Mouse (Mus musculus) liver, embryonic 15.5 days (tissue): ENCODE data around the gene Me1. TPM values are rescaled to one million over a fixed set of nuclear protein-coding genes. Genes with fewer than 3 reads are reported as not detected.

Experiments
- ATAC-seq: fragments of 200-750 bp; cut with Nextera tagmentation; 2 replicates; pipeline ENCODE4 v1.8.0; 2017; ENCODE audit warnings: moderate number of reproducible peaks, mild to moderate bottlenecking, moderate library complexity; ENCODE audit not compliant: insufficient read depth
- H3K27ac ChIP-seq: fragments of 300-500 bp; sonication (generic); replicated peaks from 2 replicates; pipeline ENCODE4 v1.5.1; 2015; ENCODE audit warnings: mild to moderate bottlenecking, inconsistent platforms
- H3K27me3 ChIP-seq: fragments of 300-500 bp; sonication (generic); 2 replicates; pipeline ENCODE4 v1.6.1; 2015; ENCODE audit warnings: mild to moderate bottlenecking, inconsistent platforms
- H3K36me3 ChIP-seq: fragments of 300-500 bp; sonication (generic); replicated peaks from 2 replicates; pipeline ENCODE4 v1.6.1; 2015; ENCODE audit warnings: moderate library complexity, mild to moderate bottlenecking, inconsistent platforms
- H3K4me1 ChIP-seq: fragments of 300-500 bp; sonication (generic); replicated peaks from 2 replicates; pipeline ENCODE4 v1.6.1; 2015; ENCODE audit warnings: inconsistent platforms
- H3K4me2 ChIP-seq: fragments of 300-500 bp; sonication (generic); 2 replicates; pipeline ENCODE4 v1.6.1; 2015; ENCODE audit warnings: moderate library complexity, mild to moderate bottlenecking, inconsistent platforms
- H3K4me3 ChIP-seq: fragments of 300-500 bp; sonication (generic); replicated peaks from 2 replicates; pipeline ENCODE4 v1.5.1; 2015; ENCODE audit warnings: mild to moderate bottlenecking, inconsistent platforms
- H3K9ac ChIP-seq: fragments of 300-500 bp; sonication (generic); 2 replicates; pipeline ENCODE4 v1.6.1; 2015; ENCODE audit warnings: moderate library complexity, mild to moderate bottlenecking, inconsistent platforms
- H3K9me3 ChIP-seq: fragments of 300-500 bp; sonication (generic); replicated peaks from 2 replicates; pipeline ENCODE4 v1.6.1; 2016; ENCODE audit warnings: inconsistent platforms
- WGBS: fragments of 180-500 bp; shearing (Covaris S2); methylation state at CpG from one replicate; pipeline ENCODE4 v1.1.7; 2015; ENCODE audit warnings: mixed read lengths; ENCODE audit not compliant: insufficient replicate concordance; 5-methylcytosine and 5-hydroxymethylcytosine counted together
- polyA plus RNA-seq: library from polyadenylated mRNA; unstranded; fragments of >200 nt; fragmentation: Nextera tagmentation; extraction: Ambion mirVana; gene quantifications from 2 replicates; pipeline ENCODE4 v1.2.1, GENCODE M21; 2015

Me1 gene
- 4.5 and 4.7 TPM in 2 replicates for polyA plus RNA-seq

DNA sequence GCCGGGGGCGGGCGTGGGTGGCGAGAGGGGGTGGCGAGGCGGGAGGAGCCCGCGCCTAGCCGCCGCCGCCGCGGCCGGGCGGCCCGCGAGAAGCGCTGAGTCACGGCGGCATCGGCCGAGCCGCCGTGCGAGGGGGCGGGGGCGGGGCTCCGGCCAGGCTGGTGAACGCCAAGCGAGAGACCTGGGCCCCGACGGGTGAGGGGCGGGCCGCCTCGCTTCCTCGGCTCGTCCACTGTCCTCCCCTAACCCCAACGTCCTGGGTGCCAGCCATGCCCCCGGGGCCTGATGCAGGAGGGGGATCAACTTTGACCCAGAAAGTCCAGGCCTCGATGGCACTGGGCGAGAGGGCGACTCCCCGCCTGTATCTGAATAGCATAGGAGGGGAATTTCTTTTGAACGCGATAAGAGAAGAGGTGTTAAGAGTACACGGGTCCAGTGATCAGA is at the start of gene Me1:
Gene Me1 (minus strand): TSS at position 136 of the 444 bp plus-strand sequence.
- 1% methylated on average over 23 of the region's 46 CpGs for WGBS
- peaks cover 9% of the 10 kb centered on the region for H3K4me1 ChIP-seq

GRCm38 (mm10) chr9:86744041-86744440 is 48.3 kb upstream of the Me1 start:
- no peaks in the 10 kb centered on the region for H3K9me3 ChIP-seq
- no peaks in the 10 kb centered on the region for H3K4me1 ChIP-seq
- no peak overlapping the region for H3K4me3 ChIP-seq
- H3K36me3 ChIP-seq = no peaks in the 10 kb centered on the region
- no peak overlapping the region for H3K27ac ChIP-seq
- H3K9ac ChIP-seq = no peak overlapping the region
- ATAC-seq = no peak
- peaks cover 10% of the 10 kb centered on the region; the same call in 1 of the 2 replicates for H3K27me3 ChIP-seq
- WGBS = 27% methylated on average over 5 of the region's 5 CpGs
- H3K4me2 ChIP-seq = no peak overlapping the region

More for the DNA sequence above, at the start of gene Me1:
- H3K4me2 ChIP-seq = peak within 1 kb of the TSS; percentile 85
- peak; percentile 71 for ATAC-seq
- no peak within 1 kb of the TSS for H3K27ac ChIP-seq
- H3K27me3 ChIP-seq = peaks cover 20% of the 10 kb centered on the region
- H3K9ac ChIP-seq = peak within 1 kb of the TSS; percentile 58
- peak within 1 kb of the TSS; percentile 63 for H3K4me3 ChIP-seq
- no peaks in the 10 kb centered on the region for H3K36me3 ChIP-seq
- no peaks in the 10 kb centered on the region for H3K9me3 ChIP-seq

- Histone ChIP-seq H3K27me3 (peaks cover 10% of the 10 kb centered on the region; the same call in 1 of the 2 replicates), H3K9ac (no peak within 1 kb of the TSS), H3K9me3 (no peaks in the 10 kb centered on the region), H3K27ac (no peak within 1 kb of the TSS), H3K36me3 (no peaks in the 10 kb centered on the region), H3K4me2 (no peak within 1 kb of the TSS), H3K4me3 (no peak within 1 kb of the TSS), H3K4me1 (no peaks in the 10 kb centered on the region)
- WGBS = 4% methylated on average over 19 of the region's 19 CpGs
- no peak for ATAC-seq
These were observed 47.5 kb upstream of the Me1 start, which contains the start of gene Prss35 for GRCm38 (mm10) chr9:86742959-86743911. TSS of gene Prss35 (plus strand) at chr9:86743649.

GRCm38 (mm10) chr9:86739971-86740370 is 44.2 kb upstream of the Me1 start:
- no peaks in the 10 kb centered on the region for H3K4me1 ChIP-seq
- no peak overlapping the region for H3K4me3 ChIP-seq
- peaks cover 10% of the 10 kb centered on the region; the same call in 1 of the 2 replicates for H3K27me3 ChIP-seq
- WGBS = 23% methylated on average over 3 of the region's 3 CpGs
- no peak overlapping the region for H3K4me2 ChIP-seq
- no peak overlapping the region for H3K27ac ChIP-seq
- H3K9ac ChIP-seq = no peak overlapping the region
- no peaks in the 10 kb centered on the region for H3K9me3 ChIP-seq
- no peaks in the 10 kb centered on the region for H3K36me3 ChIP-seq
- no peak for ATAC-seq

- Histone ChIP-seq H3K4me3 (no peak overlapping the region), H3K27ac (no peak overlapping the region), H3K4me2 (no peak overlapping the region), H3K9me3 (no peaks in the 10 kb centered on the region), H3K9ac (no peak overlapping the region), H3K4me1 (no peaks in the 10 kb centered on the region), H3K36me3 (no peaks in the 10 kb centered on the region), H3K27me3 (0 out of 2 replicates have a peak, but pooled peaks cover 4% of the 10 kb centered on the region)
- WGBS = 89% methylated on average over 8 of the region's 8 CpGs
- ATAC-seq = no peak
These were observed 43.0 kb upstream of the Me1 start for GRCm38 (mm10) chr9:86738801-86739200.

DNA sequence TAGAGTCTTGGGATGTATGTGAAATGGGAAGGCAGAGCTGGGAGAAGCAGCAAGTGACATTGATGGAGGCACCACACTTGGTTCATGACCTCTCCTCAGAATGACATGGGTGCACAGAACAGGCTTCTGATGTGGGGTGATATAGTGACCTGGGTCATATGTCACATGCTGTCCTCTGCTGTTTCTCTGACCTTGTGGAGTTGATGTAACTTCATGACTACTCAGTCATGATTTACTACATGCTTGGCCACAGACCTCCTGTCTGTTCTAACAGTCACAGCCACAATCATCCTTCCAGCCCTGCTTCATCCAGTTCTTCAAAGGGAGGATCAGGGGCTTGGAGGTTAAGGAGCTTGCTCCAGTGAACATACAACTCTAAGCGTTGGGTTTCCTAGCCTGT is 42.3 kb upstream of the Me1 start:
- no peak overlapping the region for H3K9ac ChIP-seq
- H3K4me2 ChIP-seq = no peak overlapping the region
- H3K9me3 ChIP-seq = no peaks in the 10 kb centered on the region
- H3K36me3 ChIP-seq = no peaks in the 10 kb centered on the region
- no peak overlapping the region for H3K27ac ChIP-seq
- 67% methylated on average over 1 of the region's 1 CpGs for WGBS
- no peaks in the 10 kb centered on the region for H3K4me1 ChIP-seq
- ATAC-seq = no peak
- no peak overlapping the region for H3K4me3 ChIP-seq
- H3K27me3 ChIP-seq = no peaks in the 10 kb centered on the region

- H3K27ac ChIP-seq = no peak overlapping the region
- ATAC-seq = no peak
- WGBS = 77% methylated on average over 4 of the region's 4 CpGs
- no peak overlapping the region for H3K9ac ChIP-seq
- no peaks in the 10 kb centered on the region for H3K4me1 ChIP-seq
- no peak overlapping the region for H3K4me2 ChIP-seq
- H3K27me3 ChIP-seq = no peaks in the 10 kb centered on the region
- no peaks in the 10 kb centered on the region for H3K9me3 ChIP-seq
- H3K4me3 ChIP-seq = no peak overlapping the region
- H3K36me3 ChIP-seq = no peaks in the 10 kb centered on the region
These were observed 41.2 kb upstream of the Me1 start for GRCm38 (mm10) chr9:86736991-86737390.

- Histone ChIP-seq H3K4me1 (no peaks in the 10 kb centered on the region), H3K9ac (no peak overlapping the region), H3K9me3 (no peaks in the 10 kb centered on the region), H3K36me3 (no peaks in the 10 kb centered on the region), H3K4me2 (no peak overlapping the region), H3K4me3 (no peak overlapping the region), H3K27ac (no peak overlapping the region), H3K27me3 (no peaks in the 10 kb centered on the region)
- 57% methylated on average over 9 of the region's 9 CpGs for WGBS
- no peak for ATAC-seq
These were observed 39.0 kb upstream of the Me1 start for GRCm38 (mm10) chr9:86734795-86735194.

GRCm38 (mm10) chr9:86734357-86734756 is 38.6 kb upstream of the Me1 start:
- no peak overlapping the region for H3K4me3 ChIP-seq
- no peak overlapping the region for H3K9ac ChIP-seq
- no peaks in the 10 kb centered on the region for H3K36me3 ChIP-seq
- no peaks in the 10 kb centered on the region for H3K27me3 ChIP-seq
- no peak overlapping the region for H3K4me2 ChIP-seq
- no peak for ATAC-seq
- H3K4me1 ChIP-seq = no peaks in the 10 kb centered on the region
- H3K9me3 ChIP-seq = no peaks in the 10 kb centered on the region
- H3K27ac ChIP-seq = no peak overlapping the region

DNA sequence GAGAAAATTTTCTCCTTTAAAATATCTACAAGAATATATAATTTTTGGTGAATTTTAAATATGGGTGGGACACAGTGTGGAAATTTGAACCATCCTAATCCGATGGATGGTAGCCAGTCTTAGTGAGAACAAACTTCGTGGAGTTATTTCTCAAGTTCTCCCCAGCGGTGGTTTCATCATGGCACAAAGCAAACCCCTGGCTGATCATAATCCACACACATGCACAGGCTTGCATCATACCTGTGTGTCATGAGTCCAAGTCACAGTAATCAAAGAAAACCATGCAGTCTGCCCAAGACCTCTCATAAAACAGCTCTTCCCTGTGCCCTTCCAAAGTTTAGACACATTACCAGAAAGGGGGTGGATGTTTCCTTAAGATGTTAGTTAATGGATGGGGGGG is 34.1 kb upstream of the Me1 start:
- Histone ChIP-seq H3K4me1 (no peaks in the 10 kb centered on the region), H3K27me3 (no peaks in the 10 kb centered on the region), H3K4me2 (no peak overlapping the region), H3K4me3 (no peak overlapping the region), H3K9ac (no peak overlapping the region), H3K9me3 (no peaks in the 10 kb centered on the region), H3K27ac (no peak overlapping the region), H3K36me3 (no peaks in the 10 kb centered on the region)
- WGBS = 56% methylated on average over 3 of the region's 3 CpGs
- no peak for ATAC-seq

DNA sequence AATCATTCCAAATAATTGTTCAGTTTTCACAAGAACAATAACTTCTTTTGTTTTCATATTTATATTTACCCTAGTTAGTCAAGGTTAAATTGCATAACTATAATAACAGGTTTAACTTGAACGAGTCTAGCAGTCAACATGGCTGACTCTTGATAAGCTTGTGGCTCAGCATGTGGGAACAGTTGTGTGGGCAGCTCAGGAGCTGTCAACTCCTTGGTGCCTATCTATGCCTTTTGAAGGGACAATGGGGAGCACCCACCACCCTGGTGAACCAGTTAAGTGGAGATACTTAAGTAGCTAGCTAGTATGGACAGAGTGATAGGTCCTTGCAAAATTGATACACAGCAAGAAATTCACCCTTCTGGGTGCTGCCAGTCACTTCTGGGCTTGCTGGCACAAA is 33.3 kb upstream of the Me1 start:
- H3K4me2 ChIP-seq = no peak overlapping the region
- no peaks in the 10 kb centered on the region for H3K36me3 ChIP-seq
- no peak overlapping the region for H3K4me3 ChIP-seq
- H3K27me3 ChIP-seq = no peaks in the 10 kb centered on the region
- no peak overlapping the region for H3K9ac ChIP-seq
- H3K27ac ChIP-seq = no peak overlapping the region
- no peak for ATAC-seq
- no peaks in the 10 kb centered on the region for H3K9me3 ChIP-seq
- 22% methylated on average over 1 of the region's 1 CpGs for WGBS
- H3K4me1 ChIP-seq = no peaks in the 10 kb centered on the region
